Mouse (Mus musculus) megakaryocyte-erythroid progenitor cell, adult 5-6 weeks (primary cell): Measurements from ENCODE around the gene Olfr898. TPM values are rescaled to one million over a fixed set of nuclear protein-coding genes. Genes with fewer than 3 reads are reported as not detected.

ENCODE experiments used
- ATAC-seq: replicated peaks from 2 replicates; pipeline ENCODE4 v1.8.0; 2016; ENCODE audit warnings: mild to moderate bottlenecking, inconsistent platforms; ENCODE audit not compliant: severe bottlenecking, poor library complexity, low FRiP score, low TSS enrichment
- total RNA-seq, 2 experiments: library from RNA; stranded (forward) in 1 of 2; stranded (reverse) in 1 of 2; fragments of 200-1000, 215-1000 nt in 1 of 2; fragments of >200 nt in 1 of 2; fragmentation: Nextera tagmentation in 1 of 2; gene quantifications; 2 replicates each; pipeline ENCODE4 v1.2.3; 2014 to 2017

Olfr898 gene
- total RNA-seq (2014; fragmentation: Nextera tagmentation) (not detected in 2 replicates), total RNA-seq (2017) (not detected in 2 replicates)

DNA sequence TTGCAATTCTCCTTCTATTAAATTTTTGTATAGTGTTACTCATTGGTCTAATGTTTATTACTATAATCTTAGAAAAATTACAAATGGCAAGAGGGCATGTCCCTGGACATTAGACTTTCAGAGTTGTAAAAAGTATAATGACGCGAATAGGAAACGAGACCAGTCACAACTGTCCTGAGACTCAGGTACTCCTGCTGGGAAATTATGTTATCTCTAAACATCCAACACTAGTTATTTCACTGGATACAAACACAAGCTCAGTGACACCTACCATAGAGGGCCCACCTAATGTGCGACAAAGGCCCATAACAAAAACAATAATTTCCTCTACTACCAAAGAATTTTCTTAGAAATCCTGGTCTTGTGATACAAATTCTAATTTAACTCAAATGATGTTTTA, at the start of gene Olfr898:
Gene Olfr898, plus strand, starts transcription at position 301 of the 400 bp plus-strand sequence.
- ATAC-seq, result no peak

DNA sequence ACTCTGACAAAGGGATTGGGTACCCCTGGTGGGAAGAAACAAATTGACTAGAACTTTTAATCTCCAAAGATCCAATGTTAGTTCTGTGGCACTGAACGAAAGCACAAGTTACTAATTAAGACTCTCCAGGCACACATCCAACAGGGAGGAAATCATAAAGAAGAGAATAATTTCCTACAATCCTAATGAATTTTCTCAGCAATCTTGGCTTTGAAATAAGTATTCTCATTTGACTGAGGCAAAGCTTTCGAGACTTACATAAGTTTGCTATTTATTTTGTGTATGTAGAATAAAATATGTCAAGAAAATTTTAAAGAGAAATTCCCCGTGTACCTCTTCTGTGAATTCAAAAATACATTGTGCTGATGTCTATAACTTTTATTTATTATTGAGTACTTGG, 19.5 kb upstream of the Olfr898 start, which contains the start of gene Olfr25:
Gene Olfr25, plus strand, starts transcription at position 301 of the 400 bp plus-strand sequence.
- ATAC-seq, result no peak

- ATAC-seq, result no peak
Measured at GRCm38 (mm10) chr9:38366596-38366995, 18.4 kb downstream of the Olfr898 start, which contains the start of gene Olfr250. Gene Olfr250 (plus strand): TSS chr9:38366896.

DNA sequence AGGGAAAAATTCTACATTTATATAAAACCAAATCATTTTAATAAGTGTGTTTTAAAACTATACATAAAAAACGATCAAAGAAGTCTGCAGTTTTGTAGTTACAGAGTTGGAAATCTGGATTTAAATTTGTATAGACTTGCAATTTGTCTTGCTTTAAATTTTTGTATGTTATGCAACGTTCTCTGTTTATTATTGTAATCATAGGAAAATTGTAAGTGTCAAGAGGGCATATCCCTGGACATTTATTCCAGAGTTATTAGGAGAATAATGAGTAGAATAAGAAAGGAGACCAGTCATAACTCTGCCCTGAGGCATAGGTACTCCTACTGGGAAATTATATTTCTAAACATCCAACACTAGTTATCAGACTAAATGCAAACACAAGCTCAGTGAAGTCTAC, 28.6 kb downstream of the Olfr898 start, which contains the start of gene Olfr251:
Gene Olfr251, plus strand, starts transcription at position 301 of the 400 bp plus-strand sequence.
- no peak for ATAC-seq

DNA sequence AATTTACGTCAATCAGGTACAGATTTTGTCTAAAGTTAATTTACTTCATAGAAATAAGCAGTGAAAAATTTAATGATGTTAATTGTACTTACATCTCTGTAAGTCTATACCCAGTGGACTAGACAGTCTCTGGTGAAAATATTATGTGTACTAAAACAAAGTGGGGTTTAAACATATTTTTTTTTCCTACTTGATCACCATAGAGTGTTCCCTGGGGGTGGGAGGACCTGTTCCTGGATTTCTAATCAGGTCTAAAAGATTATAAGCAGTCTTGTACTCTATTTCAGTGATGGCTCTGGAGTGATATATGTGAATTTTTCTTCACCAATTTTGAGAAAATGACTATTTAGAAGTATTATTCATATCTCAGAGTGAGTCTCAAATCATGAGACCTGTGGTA, 53.2 kb downstream of the Olfr898 start, which contains the start of gene Olfr147:
Gene Olfr147, plus strand, starts transcription at position 301 of the 400 bp plus-strand sequence.
- ATAC-seq, result no peak

Other genes with a start within 250 kb of the Olfr898 start
- gene Olfr888, start 240.3 kb upstream of the Olfr898 start, total RNA-seq (2014; fragmentation: Nextera tagmentation), result not detected in 2 replicates
- not detected in 2 replicates for gene Olfr888, start 240.3 kb upstream of the Olfr898 start, total RNA-seq (2017)
- gene Olfr889, start 233.2 kb upstream of the Olfr898 start, total RNA-seq (2014; fragmentation: Nextera tagmentation), result 0.13 and 0.15 TPM in 2 replicates
- not detected in 2 replicates for gene Olfr889, start 233.2 kb upstream of the Olfr898 start, total RNA-seq (2017)
- gene Olfr890, start 205.9 kb upstream of the Olfr898 start, total RNA-seq (2014; fragmentation: Nextera tagmentation), result not detected in 2 replicates
- not detected in 2 replicates for gene Olfr890, start 205.9 kb upstream of the Olfr898 start, total RNA-seq (2017)
- not detected in 2 replicates for gene Olfr891, start 167.6 kb upstream of the Olfr898 start, total RNA-seq (2014; fragmentation: Nextera tagmentation)
- not detected in 2 replicates for gene Olfr891, start 167.6 kb upstream of the Olfr898 start, total RNA-seq (2017)
- gene Olfr893, start 140.0 kb upstream of the Olfr898 start, total RNA-seq (2014; fragmentation: Nextera tagmentation), result not detected in 2 replicates
- not detected in 2 replicates for gene Olfr893, start 140.0 kb upstream of the Olfr898 start, total RNA-seq (2017)
- not detected in 2 replicates for gene Olfr894, start 130.4 kb upstream of the Olfr898 start, total RNA-seq (2014; fragmentation: Nextera tagmentation)
- not detected in 2 replicates for gene Olfr894, start 130.4 kb upstream of the Olfr898 start, total RNA-seq (2017)
- not detected in 2 replicates for gene Olfr143, start 95.6 kb upstream of the Olfr898 start, total RNA-seq (2014; fragmentation: Nextera tagmentation)
- gene Olfr143, start 95.6 kb upstream of the Olfr898 start, total RNA-seq (2017), result not detected in 2 replicates
- gene Olfr895, start 80.6 kb upstream of the Olfr898 start, total RNA-seq (2014; fragmentation: Nextera tagmentation), result not detected in 2 replicates
- gene Olfr895, start 80.6 kb upstream of the Olfr898 start, total RNA-seq (2017), result not detected in 2 replicates
- not detected in 2 replicates for gene Olfr896-ps1, start 57.3 kb upstream of the Olfr898 start, total RNA-seq (2014; fragmentation: Nextera tagmentation)
- gene Olfr896-ps1, start 57.3 kb upstream of the Olfr898 start, total RNA-seq (2017), result not detected in 2 replicates
- gene Olfr25, start 19.4 kb upstream of the Olfr898 start, total RNA-seq (2014; fragmentation: Nextera tagmentation), result not detected in 2 replicates
- not detected in 2 replicates for gene Olfr25, start 19.4 kb upstream of the Olfr898 start, total RNA-seq (2017)
- not detected in 2 replicates for gene Olfr250, start 18.5 kb downstream of the Olfr898 start, total RNA-seq (2014; fragmentation: Nextera tagmentation)
- not detected in 2 replicates for gene Olfr250, start 18.5 kb downstream of the Olfr898 start, total RNA-seq (2017)
- gene Olfr251, start 28.7 kb downstream of the Olfr898 start, total RNA-seq (2014; fragmentation: Nextera tagmentation), result not detected in 2 replicates
- not detected in 2 replicates for gene Olfr251, start 28.7 kb downstream of the Olfr898 start, total RNA-seq (2017)
- not detected in 2 replicates for gene Olfr147, start 53.3 kb downstream of the Olfr898 start, total RNA-seq (2014; fragmentation: Nextera tagmentation)
- not detected in 2 replicates for gene Olfr147, start 53.3 kb downstream of the Olfr898 start, total RNA-seq (2017)
- gene Olfr901, start 81.0 kb downstream of the Olfr898 start, total RNA-seq (2014; fragmentation: Nextera tagmentation), result not detected in 2 replicates
- not detected in 2 replicates for gene Olfr901, start 81.0 kb downstream of the Olfr898 start, total RNA-seq (2017)
- not detected in 2 replicates for gene Olfr902, start 99.2 kb downstream of the Olfr898 start, total RNA-seq (2014; fragmentation: Nextera tagmentation)
- not detected in 2 replicates for gene Olfr902, start 99.2 kb downstream of the Olfr898 start, total RNA-seq (2017)
- not detected in 2 replicates for gene Olfr904, start 114.7 kb downstream of the Olfr898 start, total RNA-seq (2014; fragmentation: Nextera tagmentation)
- gene Olfr904, start 114.7 kb downstream of the Olfr898 start, total RNA-seq (2017), result not detected in 2 replicates
- not detected in 2 replicates for gene Olfr905, start 122.7 kb downstream of the Olfr898 start, total RNA-seq (2014; fragmentation: Nextera tagmentation)
- not detected in 2 replicates for gene Olfr905, start 122.7 kb downstream of the Olfr898 start, total RNA-seq (2017)
- not detected in 2 replicates for gene Olfr906, start 138.7 kb downstream of the Olfr898 start, total RNA-seq (2014; fragmentation: Nextera tagmentation)
- gene Olfr906, start 138.7 kb downstream of the Olfr898 start, total RNA-seq (2017), result not detected in 2 replicates
- gene Olfr907, start 147.4 kb downstream of the Olfr898 start, total RNA-seq (2014; fragmentation: Nextera tagmentation), result not detected in 2 replicates
- not detected in 2 replicates for gene Olfr907, start 147.4 kb downstream of the Olfr898 start, total RNA-seq (2017)
- not detected in 2 replicates for gene Olfr911-ps1, start 173.2 kb downstream of the Olfr898 start, total RNA-seq (2014; fragmentation: Nextera tagmentation)
- not detected in 2 replicates for gene Olfr911-ps1, start 173.2 kb downstream of the Olfr898 start, total RNA-seq (2017)
- not detected in 2 replicates for gene Olfr910, start 189.4 kb downstream of the Olfr898 start, total RNA-seq (2014; fragmentation: Nextera tagmentation)
- not detected in 2 replicates for gene Olfr910, start 189.4 kb downstream of the Olfr898 start, total RNA-seq (2017)
- gene Olfr912, start 231.8 kb downstream of the Olfr898 start, total RNA-seq (2014; fragmentation: Nextera tagmentation), result not detected in 2 replicates
- not detected in 2 replicates for gene Olfr912, start 231.8 kb downstream of the Olfr898 start, total RNA-seq (2017)
- gene Olfr913, start 244.3 kb downstream of the Olfr898 start, total RNA-seq (2014; fragmentation: Nextera tagmentation), result not detected in 2 replicates
- gene Olfr913, start 244.3 kb downstream of the Olfr898 start, total RNA-seq (2017), result not detected in 2 replicates